Mouse (Mus musculus) layer of hippocampus, postnatal 25 days (tissue): ENCODE results near the gene Kat2b. TPM values are rescaled to one million over a fixed set of nuclear protein-coding genes. Genes with fewer than 3 reads are reported as not detected.
"Not testable (repeated sequence)": the region's sequence is repeated elsewhere in the genome, so short reads cannot be mapped to it uniquely, and the experiment has no call there.

Source experiments
- DNase-seq, 2 experiments: peaks; one replicate each; pipeline ENCODE4 v3.0.0; 2022; ENCODE audit warnings: mixed read lengths in 2 of 2, low spot score in 1 of 2; ENCODE audit errors: extremely low spot score in 1 of 2
- total RNA-seq, 2 experiments: library from RNA; stranded (reverse); gene quantifications; 2 replicates each; pipeline ENCODE4 v1.2.3; 2021

Kat2b gene
- total RNA-seq, 2 experiments from 2014 or later = 14.8 to 16.9 TPM

GRCm38 (mm10) chr17:53568734-53569386, 2.2 kb downstream of the Kat2b start:
- DNase-seq = no peak

GRCm38 (mm10) chr17:53569829-53570228, 3.2 kb downstream of the Kat2b start:
- peak in 1 of 2 experiments; percentile 34 for DNase-seq

DNA sequence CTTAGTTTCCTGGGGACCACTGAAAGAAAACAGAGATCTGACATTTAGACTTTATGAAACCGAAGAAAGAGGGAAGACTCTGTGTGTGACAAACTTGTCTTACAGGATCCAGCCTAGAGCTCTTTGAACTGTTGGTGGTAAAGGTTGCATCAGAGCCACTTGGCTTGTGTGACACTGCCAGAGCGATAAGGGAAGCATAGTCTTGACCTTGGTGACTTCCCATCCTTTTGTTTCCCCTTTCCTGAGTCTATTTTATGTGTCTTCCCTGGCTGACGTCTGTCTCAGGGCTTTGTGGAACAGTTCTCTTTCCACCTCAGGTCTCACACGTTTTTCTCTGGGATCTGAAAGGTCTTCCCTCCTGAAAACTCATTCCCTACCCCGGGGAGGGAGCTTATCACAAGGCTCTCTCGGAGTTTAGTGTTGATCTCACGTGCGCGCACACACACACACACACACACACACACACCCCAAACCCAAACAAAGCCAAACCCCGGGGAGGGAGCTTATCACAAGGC, 3.8 kb downstream of the Kat2b start:
- DNase-seq = no peak

GRCm38 (mm10) chr17:53570932-53571331, 4.3 kb downstream of the Kat2b start:
- DNase-seq = not testable (repeated sequence)

DNA sequence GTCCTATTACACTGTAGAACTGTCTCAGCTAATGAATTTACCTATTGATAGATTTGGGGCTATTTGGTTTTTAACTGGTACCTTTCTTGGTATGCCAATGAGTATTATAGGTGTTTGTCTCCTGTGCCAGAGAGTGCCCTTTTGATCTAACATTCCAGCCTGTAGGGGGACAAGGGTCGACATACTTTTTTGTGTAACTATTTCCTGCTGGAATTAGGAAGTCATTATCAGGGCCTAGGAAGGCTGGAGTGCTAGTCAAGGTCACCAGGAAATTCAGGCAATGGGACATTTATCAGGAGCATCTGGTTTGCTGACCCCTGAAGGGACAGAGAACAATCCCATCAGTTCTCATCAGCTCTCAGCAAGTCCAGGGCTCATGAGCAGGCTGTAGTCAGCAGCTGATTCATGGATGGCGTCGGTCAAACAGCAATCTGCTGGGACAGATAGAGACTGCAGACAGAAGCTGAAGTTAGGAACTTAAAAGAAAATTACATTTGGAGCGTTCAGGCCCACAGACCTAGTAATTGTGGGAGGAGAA, 6.4 kb downstream of the Kat2b start:
- no peak for DNase-seq

GRCm38 (mm10) chr17:53577151-53577550, 10.5 kb downstream of the Kat2b start:
- no peak for DNase-seq

GRCm38 (mm10) chr17:53577754-53578153, 11.1 kb downstream of the Kat2b start:
- no peak for DNase-seq

DNA sequence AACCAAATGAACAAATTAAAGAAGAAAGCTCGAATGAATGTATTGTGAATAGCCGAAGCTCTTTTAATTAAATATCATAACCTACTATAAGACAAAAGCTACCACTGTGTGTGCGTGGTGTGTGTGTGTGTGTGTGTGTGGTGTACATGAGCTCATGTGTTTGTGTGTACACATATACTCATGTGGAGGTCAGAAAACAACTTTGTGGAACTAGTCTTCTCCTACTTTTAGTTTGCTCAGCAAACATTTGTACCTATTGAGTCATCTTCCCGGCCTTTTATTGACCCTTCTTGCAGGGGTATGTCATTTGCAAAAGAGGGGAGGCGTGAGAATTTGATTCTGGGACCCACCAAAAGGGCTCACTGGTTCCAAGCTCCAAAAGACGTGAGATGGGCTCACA, 11.6 kb downstream of the Kat2b start:
- DNase-seq = no peak

DNA sequence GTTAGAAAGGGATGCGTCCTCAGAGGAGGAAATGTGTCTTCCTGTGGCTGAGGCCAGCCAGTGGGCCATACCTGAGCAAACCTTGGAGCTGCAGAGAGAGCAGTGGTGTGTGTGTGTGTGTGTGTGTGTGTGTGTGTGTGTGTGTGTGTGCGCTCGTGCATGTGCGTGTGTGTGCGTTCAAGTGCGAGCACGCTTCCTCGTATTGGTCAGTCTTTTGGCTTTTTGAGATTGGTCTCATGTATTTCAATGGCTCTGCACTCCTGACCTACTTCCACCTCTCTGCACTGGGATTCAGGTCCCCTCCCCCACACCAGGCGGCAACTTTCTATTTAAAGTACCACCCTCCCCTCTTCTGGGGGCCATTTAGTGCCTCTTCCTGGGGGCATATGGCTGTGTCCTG, 12.1 kb downstream of the Kat2b start:
- DNase-seq = no peak

GRCm38 (mm10) chr17:53579612-53580011, 13.0 kb downstream of the Kat2b start:
- no peak for DNase-seq

GRCm38 (mm10) chr17:53580237-53580636, 13.6 kb downstream of the Kat2b start:
- no peak for DNase-seq

DNA sequence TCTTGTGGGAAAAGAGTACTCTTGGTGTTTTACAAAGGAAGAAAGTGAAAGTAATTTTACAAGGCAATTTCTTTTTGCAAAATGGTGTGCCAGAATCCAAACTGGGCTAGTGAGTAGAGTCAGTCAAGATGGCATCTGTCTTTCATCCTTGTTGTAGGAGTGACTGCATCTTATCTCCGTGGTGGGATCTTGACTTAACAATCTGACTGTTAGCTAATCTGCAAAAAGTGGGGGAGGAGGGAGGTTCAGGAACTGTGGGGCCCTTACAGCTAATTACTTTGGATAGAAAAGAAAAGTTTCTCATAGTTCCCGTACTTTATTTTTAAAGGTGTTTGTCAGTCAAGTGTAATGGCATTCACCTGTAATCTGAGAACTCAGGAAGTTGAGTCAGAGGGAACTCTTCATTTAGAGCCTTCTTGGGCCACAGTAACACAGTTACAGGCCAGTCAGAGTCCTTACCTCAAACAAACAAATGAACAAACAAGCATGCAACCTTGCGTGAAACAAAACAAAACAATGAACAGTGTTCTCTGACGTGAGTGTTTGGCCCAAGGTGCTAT, 15.4 kb downstream of the Kat2b start:
- no peak for DNase-seq

DNA sequence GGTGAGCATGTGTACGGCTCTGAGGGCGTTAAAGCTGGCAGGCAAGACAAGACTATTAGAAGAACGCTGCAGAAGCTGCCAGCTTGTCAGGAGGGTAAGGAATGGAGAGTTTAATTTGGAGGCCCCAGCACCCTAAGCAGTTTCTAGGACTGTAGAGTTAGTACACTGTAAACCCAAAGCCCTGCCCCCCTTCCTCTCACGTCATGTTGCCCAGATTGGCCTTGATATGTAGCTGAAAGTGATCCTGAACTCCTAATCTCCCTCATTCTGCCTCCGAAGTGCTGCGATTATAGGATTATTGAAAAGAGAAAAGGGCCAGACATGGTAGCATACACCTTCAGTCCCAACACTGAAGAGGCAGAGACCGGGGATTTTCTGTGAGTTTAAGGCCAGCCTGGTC, 16.1 kb downstream of the Kat2b start:
- DNase-seq = no peak

- DNase-seq = no peak
These were observed 17.4 kb downstream of the Kat2b start for GRCm38 (mm10) chr17:53583846-53584579.

GRCm38 (mm10) chr17:53587074-53587851, 20.6 kb downstream of the Kat2b start:
- peak in 1 of 2 experiments; percentile 52 for DNase-seq

GRCm38 (mm10) chr17:53588097-53588855, 21.6 kb downstream of the Kat2b start:
- DNase-seq = no peak

- DNase-seq = no peak
These were observed 23.4 kb downstream of the Kat2b start for GRCm38 (mm10) chr17:53590110-53590509.

DNA sequence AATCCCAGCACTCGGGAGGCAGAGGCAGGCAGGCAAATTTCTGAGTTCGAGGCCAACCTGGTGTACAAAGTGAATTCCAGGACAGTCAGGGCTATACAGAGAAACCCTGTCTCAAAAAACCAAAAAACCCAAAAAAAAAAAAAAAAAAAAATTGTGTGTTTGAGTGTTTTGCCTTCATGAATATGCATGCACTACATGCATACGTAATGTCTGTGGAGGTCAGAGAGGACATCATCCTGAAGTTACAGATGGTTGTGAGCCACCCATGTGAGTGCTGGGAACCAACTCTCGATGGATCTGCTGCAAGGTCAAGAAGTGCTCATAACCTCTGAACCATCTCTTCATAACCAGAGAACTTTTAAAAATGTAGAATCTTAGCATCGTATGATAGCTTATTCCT, 25.2 kb downstream of the Kat2b start:
- no peak for DNase-seq

DNA sequence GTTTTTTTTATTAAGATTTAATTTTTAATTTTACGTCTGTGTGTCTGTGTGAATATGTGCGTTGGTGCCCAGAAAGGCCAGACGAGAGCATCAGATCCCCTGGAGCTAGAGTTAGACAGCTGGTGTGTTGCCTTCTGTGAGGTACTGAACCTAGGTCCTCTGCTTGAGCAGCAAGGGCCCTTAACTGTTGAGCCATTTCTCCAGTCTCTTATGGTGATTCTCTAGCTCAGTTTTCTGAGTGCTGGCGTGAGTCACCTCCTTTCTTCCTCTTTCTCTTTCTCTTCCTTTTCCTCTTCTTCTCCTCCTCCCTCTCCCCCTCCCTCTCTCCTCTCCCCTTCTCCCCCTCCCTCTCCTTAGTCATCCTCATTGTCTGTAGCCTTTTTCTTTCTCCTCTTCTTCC, 27.9 kb downstream of the Kat2b start:
- no peak for DNase-seq

GRCm38 (mm10) chr17:53595527-53595926, 28.9 kb downstream of the Kat2b start:
- no peak for DNase-seq
